Mouse (Mus musculus): ENCODE results near the gene Anxa6. TPM values are rescaled to one million over a fixed set of nuclear protein-coding genes. Genes with fewer than 3 reads are reported as not detected.

Gene Anxa6
- total and polyA plus RNA-seq, 3 experiments, result 115 to 168 (median 162) TPM

- Histone ChIP-seq H3K9ac (ENCODE audit: insufficient read depth, low read depth) (no peak overlapping the region), H3K4me2 (ENCODE audit: insufficient read depth, low read depth, poor library complexity, severe bottlenecking) (no peak overlapping the region), H3K4me1 (ENCODE audit: control insufficient read depth in 1 of 2, insufficient read depth in 2 of 2) (peaks cover 0 to 3% of the 10 kb centered on the region in 2 experiments; a peak in 1 of 4 replicates), H3K4me3 (replicated peaks in 1 of 3; ENCODE audit: low read depth in 2 of 3, low read length in 2 of 3, poor library complexity in 1 of 3) (no peak overlapping the region), H3K27ac (ENCODE audit: insufficient read depth, low read depth) (no peak overlapping the region), H3K36me3 (replicated peaks in 1 of 2; ENCODE audit: control insufficient read depth in 1 of 2, insufficient read depth in 1 of 2, low read length in 1 of 2) (no peaks in the 10 kb centered on the region), H3K9me3 (replicated peaks; ENCODE audit: low read length) (no peaks in the 10 kb centered on the region), H3K27me3 (replicated peaks) (no peaks in the 10 kb centered on the region), H3K79me2 (replicated peaks; ENCODE audit: control insufficient read depth, extremely low read depth, insufficient read depth, poor library complexity, severe bottlenecking) (no peaks in the 10 kb centered on the region)
- no peak for DNase-seq (ENCODE audit: extremely low read depth)
- in situ Hi-C loops (cut with MboI; ENCODE audit: low pct_ligation_motif_present, low pct_unique_long_range_greater_than_20kb, low sequenced_read_pairs) (no loop called here), dilution Hi-C loops (cut with MboI; ENCODE audit: extremely low pct_ligation_motif_present, extremely low pct_unique_long_range_greater_than_20kb, low sequenced_read_pairs) (no loop called here)
- TF ChIP-seq MAFK (IDR thresholded peaks at IDR 0.05; ENCODE audit: insufficient replicate concordance, low read length) (no peak), CTCF (conservative IDR thresholded peaks at IDR 0.05 in 1 of 2, IDR thresholded peaks at IDR 0.05 in 1 of 2; ENCODE audit: low read depth in 2 of 2, low read length in 2 of 2) (peak in 1 of 2 experiments; percentile 32; a peak in 1 of 4 replicates)
Observed at GRCm38 (mm10) chr11:55057511-55057910, 24.3 kb upstream of the Anxa6 start.

DNA sequence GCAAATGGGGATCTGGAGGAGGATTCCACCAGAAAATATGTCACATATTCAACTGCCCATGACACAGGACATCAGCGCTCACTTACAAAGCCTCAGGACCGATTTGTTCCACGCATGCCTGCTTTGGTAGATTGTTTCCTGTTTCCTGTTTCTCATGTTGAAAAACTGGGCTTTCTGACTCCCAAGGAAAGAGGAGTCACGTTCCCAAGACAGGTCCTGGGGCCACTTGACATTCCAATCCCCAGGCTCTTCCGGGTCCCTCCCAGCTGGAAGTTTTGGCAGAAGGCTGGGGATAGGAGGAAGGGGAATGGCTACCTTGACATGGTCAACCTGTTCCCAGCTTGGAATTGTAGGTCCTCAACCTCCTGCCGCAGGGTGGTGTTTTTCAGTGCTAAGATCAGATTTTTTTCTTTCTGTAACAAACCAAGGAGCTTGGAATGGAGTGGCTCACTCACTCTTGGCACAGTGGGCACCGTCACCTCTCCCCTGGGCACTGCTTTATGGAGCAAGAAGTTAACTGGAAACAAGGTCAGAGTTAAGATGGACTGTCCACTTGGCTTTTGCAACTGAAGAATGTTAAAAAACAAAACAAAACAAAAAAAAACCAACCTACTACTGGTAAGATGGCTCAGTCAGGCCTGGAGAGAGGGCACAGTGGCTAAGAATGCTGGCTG, 17.7 kb upstream of the Anxa6 start:
- dilution Hi-C loops (cut with MboI; ENCODE audit: extremely low pct_ligation_motif_present, extremely low pct_unique_long_range_greater_than_20kb, low sequenced_read_pairs) (no loop called here), in situ Hi-C loops (cut with MboI; ENCODE audit: low pct_ligation_motif_present, low pct_unique_long_range_greater_than_20kb, low sequenced_read_pairs) (no loop called here)
- Histone ChIP-seq H3K79me2 (replicated peaks; ENCODE audit: control insufficient read depth, extremely low read depth, insufficient read depth, poor library complexity, severe bottlenecking) (no peaks in the 10 kb centered on the region), H3K27ac (ENCODE audit: insufficient read depth, low read depth) (no peak overlapping the region), H3K4me3 (replicated peaks in 1 of 3; ENCODE audit: low read depth in 2 of 3, low read length in 2 of 3, poor library complexity in 1 of 3) (no peak overlapping the region), H3K9me3 (replicated peaks; ENCODE audit: low read length) (no peaks in the 10 kb centered on the region), H3K27me3 (replicated peaks) (no peaks in the 10 kb centered on the region), H3K36me3 (replicated peaks in 1 of 2; ENCODE audit: control insufficient read depth in 1 of 2, insufficient read depth in 1 of 2, low read length in 1 of 2) (no peaks in the 10 kb centered on the region), H3K9ac (ENCODE audit: insufficient read depth, low read depth) (no peak overlapping the region), H3K4me1 (ENCODE audit: control insufficient read depth in 1 of 2, insufficient read depth in 2 of 2) (peaks cover 0 to 5% of the 10 kb centered on the region in 2 experiments; a peak in 1 of 4 replicates), H3K4me2 (ENCODE audit: insufficient read depth, low read depth, poor library complexity, severe bottlenecking) (no peak overlapping the region)
- no peak for DNase-seq (ENCODE audit: extremely low read depth)
- no peak for TF ChIP-seq MXI1 (IDR thresholded peaks at IDR 0.05; ENCODE audit: low read depth, low read length)
- TF ChIP-seq ELF1 (IDR thresholded peaks at IDR 0.05; ENCODE audit: low read depth, low read length), result no peak
- TF ChIP-seq CHD2 (IDR thresholded peaks at IDR 0.05; ENCODE audit: low read length), result no peak
- no peak for TF ChIP-seq TBP (conservative IDR thresholded peaks at IDR 0.05; ENCODE audit: low read depth, low read length)
- no peak for TF ChIP-seq GABPA (IDR thresholded peaks at IDR 0.05; ENCODE audit: insufficient replicate concordance, low read depth, low read length)
- TF ChIP-seq ZKSCAN1 (IDR thresholded peaks at IDR 0.05; ENCODE audit: borderline replicate concordance, low read depth, low read length), result no peak
- no peak for TF ChIP-seq IRF4 (IDR thresholded peaks at IDR 0.05; ENCODE audit: low read depth, low read length)
- no peak for TF ChIP-seq ETS1 (conservative IDR thresholded peaks at IDR 0.05; ENCODE audit: low read depth, low read length)
- no peak for TF ChIP-seq USF1 (IDR thresholded peaks at IDR 0.05; ENCODE audit: low read depth, low read length)
- TF ChIP-seq JUN (IDR thresholded peaks at IDR 0.05; ENCODE audit: insufficient read depth, low read depth, low read length), result no peak
- TF ChIP-seq HCFC1 (IDR thresholded peaks at IDR 0.05; ENCODE audit: low read depth, low read length), result no peak
- TF ChIP-seq EP300 (IDR thresholded peaks at IDR 0.05; ENCODE audit: low read length), result no peak
- TF ChIP-seq JUND (conservative IDR thresholded peaks at IDR 0.05; ENCODE audit: low read depth, low read length), result no peak
- TF ChIP-seq USF2 (conservative IDR thresholded peaks at IDR 0.05; ENCODE audit: low read depth, low read length), result no peak
- no peak for TF ChIP-seq MAX (IDR thresholded peaks at IDR 0.05; ENCODE audit: low read length)
- TF ChIP-seq RAD21 (IDR thresholded peaks at IDR 0.05; ENCODE audit: low read depth, low read length), result no peak
- no peak for TF ChIP-seq MYC (IDR thresholded peaks at IDR 0.05; ENCODE audit: low read depth, low read length)
- no peak for TF ChIP-seq NELFE (IDR thresholded peaks at IDR 0.05; ENCODE audit: low read depth, low read length)
- no peak for TF ChIP-seq ZNF384 (IDR thresholded peaks at IDR 0.05; ENCODE audit: low read depth, low read length)

Data from CH12.LX (cell line).